Mouse (Mus musculus) limb, embryonic 12.5 days (tissue): ENCODE data around the gene Il22ra1. TPM values are rescaled to one million over a fixed set of nuclear protein-coding genes. Genes with fewer than 3 reads are reported as not detected.

Experiments used
- ATAC-seq: fragments of 200-750 bp; cut with Nextera tagmentation; 2 replicates; pipeline ENCODE4 v1.8.0; 2017; ENCODE audit warnings: low read depth, moderate TSS enrichment; ENCODE audit not compliant: insufficient number of reproducible peaks, insufficient read depth, low FRiP score, low TSS enrichment
- H3K27ac ChIP-seq: fragments of 300-500 bp; sonication (generic); 2 replicates; pipeline ENCODE4 v1.5.1; 2016; ENCODE audit warnings: mild to moderate bottlenecking, moderate library complexity
- H3K27me3 ChIP-seq: fragments of 300-500 bp; sonication (generic); 2 replicates; pipeline ENCODE4 v1.6.1; 2016; ENCODE audit warnings: mild to moderate bottlenecking, moderate library complexity
- H3K36me3 ChIP-seq: fragments of 300-500 bp; sonication (generic); 2 replicates; pipeline ENCODE4 v1.6.1; 2016; ENCODE audit warnings: mild to moderate bottlenecking, moderate library complexity
- H3K4me1 ChIP-seq: fragments of 300-500 bp; sonication (generic); replicated peaks from 2 replicates; pipeline ENCODE4 v1.6.1; 2016
- H3K4me2 ChIP-seq: fragments of 300-500 bp; sonication (generic); 2 replicates; pipeline ENCODE4 v1.6.1; 2016; ENCODE audit warnings: mild to moderate bottlenecking, moderate library complexity
- H3K4me3 ChIP-seq: fragments of 300-500 bp; sonication (generic); replicated peaks from 2 replicates; pipeline ENCODE4 v1.5.1; 2016; ENCODE audit warnings: mild to moderate bottlenecking
- H3K9ac ChIP-seq: fragments of 300-500 bp; sonication (generic); replicated peaks from 2 replicates; pipeline ENCODE4 v1.6.1; 2016; ENCODE audit warnings: mild to moderate bottlenecking, moderate library complexity
- H3K9me3 ChIP-seq: fragments of 300-500 bp; sonication (generic); 2 replicates; pipeline ENCODE4 v1.6.1; 2016; ENCODE audit warnings: mild to moderate bottlenecking, moderate library complexity
- WGBS: fragments of 180-500 bp; shearing (Covaris S2); methylation state at CpG from one replicate; pipeline ENCODE4 v1.1.7; 2016; 5-methylcytosine and 5-hydroxymethylcytosine counted together
- polyA plus RNA-seq: library from polyadenylated mRNA; unstranded; fragments of >200 nt; fragmentation: Nextera tagmentation; extraction: Ambion mirVana; gene quantifications from 2 replicates; pipeline ENCODE4 v1.2.1, GENCODE M21; 2016

Il22ra1 gene
- polyA plus RNA-seq, 1 experiment from 2014 or later: not detected

DNA sequence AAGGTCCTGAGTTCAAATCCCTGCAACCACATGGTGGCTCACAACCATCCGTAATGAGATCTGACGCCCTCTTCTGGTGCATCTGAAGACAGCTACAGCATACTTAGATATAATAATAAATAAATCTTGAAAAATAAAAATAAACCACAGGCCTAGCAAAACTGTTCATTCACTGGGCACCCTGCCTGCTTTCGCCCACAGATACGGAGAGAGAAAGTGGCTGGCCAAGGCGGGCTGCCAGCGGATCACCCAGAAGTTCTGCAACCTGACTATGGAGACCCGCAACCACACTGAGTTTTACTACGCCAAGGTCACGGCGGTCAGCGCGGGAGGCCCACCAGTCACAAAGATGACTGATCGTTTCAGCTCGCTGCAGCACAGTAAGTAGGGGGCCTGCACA is 5.9 kb downstream of the Il22ra1 start:
- Histone ChIP-seq H3K27ac (no peak overlapping the region), H3K27me3 (no peaks in the 10 kb centered on the region), H3K4me3 (no peak overlapping the region), H3K36me3 (no peaks in the 10 kb centered on the region), H3K4me2 (no peak overlapping the region), H3K4me1 (peaks cover 15% of the 10 kb centered on the region), H3K9ac (no peak overlapping the region), H3K9me3 (peaks cover 9% of the 10 kb centered on the region; the same call in 1 of the 2 replicates)
- ATAC-seq: no peak
- 95% methylated on average over 14 of the region's 14 CpGs for WGBS

DNA sequence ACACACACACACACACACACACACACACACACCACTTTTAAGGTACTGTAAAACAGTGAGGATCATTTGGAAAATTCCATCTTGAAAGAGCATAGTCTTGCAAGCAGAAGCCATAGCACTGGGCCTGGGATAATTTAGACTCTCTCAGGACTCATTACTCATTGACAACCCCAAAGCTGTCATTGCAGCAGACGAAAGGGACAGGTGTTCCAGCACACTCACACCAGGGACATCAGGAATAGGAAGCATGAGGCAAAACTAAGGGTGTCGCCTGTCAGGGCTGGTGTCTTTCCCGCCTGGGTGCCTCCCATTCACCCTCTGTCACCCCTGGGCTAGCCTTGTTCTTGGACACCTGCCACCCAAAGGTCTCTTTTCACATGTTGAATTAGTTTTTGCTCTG is 8.9 kb downstream of the Il22ra1 start:
- H3K9ac ChIP-seq: no peak overlapping the region
- H3K4me2 ChIP-seq: no peak overlapping the region
- H3K4me3 ChIP-seq: no peak overlapping the region
- H3K36me3 ChIP-seq: no peaks in the 10 kb centered on the region
- no peak overlapping the region for H3K27ac ChIP-seq
- H3K9me3 ChIP-seq: peaks cover 9% of the 10 kb centered on the region; the same call in 1 of the 2 replicates
- H3K27me3 ChIP-seq: no peaks in the 10 kb centered on the region
- peaks cover 25% of the 10 kb centered on the region for H3K4me1 ChIP-seq
- WGBS: 67% methylated on average over 3 of the region's 3 CpGs
- ATAC-seq: no peak

DNA sequence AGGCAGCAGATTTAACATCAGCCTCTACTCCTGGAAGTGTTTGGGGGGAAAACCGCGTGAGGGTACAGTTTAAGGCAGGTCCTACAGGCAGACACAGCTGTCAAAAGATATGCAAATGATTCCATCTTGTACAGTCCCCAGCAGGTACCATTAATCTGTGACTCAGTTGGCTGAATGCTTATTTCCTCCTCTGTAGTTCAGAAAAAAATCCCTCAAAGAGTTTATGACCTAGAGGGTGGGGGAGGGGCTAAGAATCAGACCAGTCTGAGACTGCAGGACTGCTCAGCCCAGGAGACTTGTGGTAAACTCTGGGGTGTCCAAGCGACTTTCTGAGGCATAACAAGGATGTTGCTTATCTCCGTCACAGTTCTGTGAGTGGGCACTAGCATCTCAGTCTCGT is 10.3 kb downstream of the Il22ra1 start:
- Histone ChIP-seq H3K36me3 (no peaks in the 10 kb centered on the region), H3K9ac (no peak overlapping the region), H3K27ac (no peak overlapping the region), H3K4me1 (peaks cover 25% of the 10 kb centered on the region), H3K9me3 (peaks cover 9% of the 10 kb centered on the region; the same call in 1 of the 2 replicates), H3K4me2 (no peak overlapping the region), H3K4me3 (no peak overlapping the region), H3K27me3 (no peaks in the 10 kb centered on the region)
- 39% methylated on average over 5 of the region's 5 CpGs for WGBS
- no peak for ATAC-seq

DNA sequence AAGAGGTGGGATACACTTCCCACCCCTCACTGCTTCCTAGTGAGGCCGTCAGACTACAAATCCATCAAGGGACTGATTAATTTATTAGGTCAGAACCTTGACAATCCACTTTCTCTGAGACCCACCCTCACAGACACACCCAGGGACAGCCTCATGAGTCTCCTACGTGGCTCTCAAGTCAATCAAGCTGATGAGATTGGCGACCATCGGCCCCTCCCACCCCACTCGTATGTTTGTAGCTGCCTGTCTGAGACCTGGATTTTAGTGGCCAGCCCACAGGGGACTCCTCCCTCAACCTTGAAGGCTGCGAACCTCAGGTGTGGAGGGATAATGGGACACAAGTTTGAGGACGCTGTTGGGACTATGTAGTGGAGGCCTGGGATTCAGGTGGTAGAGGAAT is 11.2 kb downstream of the Il22ra1 start:
- no peak overlapping the region for H3K4me3 ChIP-seq
- H3K9me3 ChIP-seq: peaks cover 7% of the 10 kb centered on the region; the same call in 1 of the 2 replicates
- H3K4me1 ChIP-seq: peaks cover 27% of the 10 kb centered on the region
- no peaks in the 10 kb centered on the region for H3K27me3 ChIP-seq
- H3K27ac ChIP-seq: no peak overlapping the region
- no peak overlapping the region for H3K4me2 ChIP-seq
- no peaks in the 10 kb centered on the region for H3K36me3 ChIP-seq
- no peak overlapping the region for H3K9ac ChIP-seq
- WGBS: 51% methylated on average over 7 of the region's 7 CpGs
- no peak for ATAC-seq

DNA sequence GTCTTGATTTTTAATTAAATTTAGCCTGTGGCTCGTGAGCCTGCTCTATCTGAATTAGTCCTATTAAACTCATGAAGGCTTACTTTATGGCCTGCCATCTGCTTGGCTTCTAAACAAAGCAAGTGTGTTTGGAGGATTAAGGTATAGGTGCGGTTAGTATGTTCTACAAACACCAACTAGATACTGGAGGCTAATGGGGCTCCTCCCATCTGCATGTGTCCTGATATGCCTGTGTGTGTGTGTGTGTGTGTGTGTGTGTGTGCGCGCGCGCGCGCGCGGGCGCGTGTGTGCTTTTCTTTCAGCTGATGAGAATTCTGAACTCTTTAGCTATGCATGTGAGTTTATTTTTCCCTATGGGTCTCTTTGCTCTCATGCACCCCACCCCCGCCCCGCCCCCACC is 11.7 kb downstream of the Il22ra1 start:
- Histone ChIP-seq H3K4me2 (no peak overlapping the region), H3K4me1 (peaks cover 27% of the 10 kb centered on the region), H3K36me3 (no peaks in the 10 kb centered on the region), H3K27ac (no peak overlapping the region), H3K27me3 (no peaks in the 10 kb centered on the region), H3K9ac (no peak overlapping the region), H3K9me3 (0 out of 2 replicates have a peak, but pooled peaks cover 2% of the 10 kb centered on the region), H3K4me3 (no peak overlapping the region)
- ATAC-seq: no peak
- 88% methylated on average over 14 of the region's 14 CpGs for WGBS

DNA sequence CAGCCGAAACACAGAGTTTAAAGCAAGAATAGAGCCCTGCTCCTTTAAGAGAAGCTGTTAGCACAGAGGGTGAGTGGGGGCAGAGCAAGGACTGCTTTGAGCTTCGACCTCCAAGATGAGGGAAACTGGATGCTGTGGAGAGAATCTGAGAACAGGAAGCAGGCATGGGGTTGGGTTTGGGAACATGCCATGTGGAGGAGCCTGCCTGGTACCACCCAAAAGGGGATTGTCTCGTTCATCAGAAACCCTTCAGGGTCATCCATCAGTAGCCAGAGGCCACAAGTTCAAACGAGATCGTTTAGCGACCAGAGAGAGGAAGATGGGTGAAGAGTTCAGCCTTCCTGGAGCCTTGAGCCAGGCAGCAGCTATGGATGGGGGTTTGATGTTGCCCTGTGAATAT is 15.5 kb downstream of the Il22ra1 start:
- Histone ChIP-seq H3K9me3 (no peaks in the 10 kb centered on the region), H3K9ac (no peak overlapping the region), H3K4me1 (peaks cover 16% of the 10 kb centered on the region), H3K27ac (no peak overlapping the region), H3K4me3 (no peak overlapping the region), H3K27me3 (no peaks in the 10 kb centered on the region), H3K4me2 (no peak overlapping the region), H3K36me3 (no peaks in the 10 kb centered on the region)
- WGBS: 12% methylated on average over 6 of the region's 6 CpGs
- ATAC-seq: no peak

DNA sequence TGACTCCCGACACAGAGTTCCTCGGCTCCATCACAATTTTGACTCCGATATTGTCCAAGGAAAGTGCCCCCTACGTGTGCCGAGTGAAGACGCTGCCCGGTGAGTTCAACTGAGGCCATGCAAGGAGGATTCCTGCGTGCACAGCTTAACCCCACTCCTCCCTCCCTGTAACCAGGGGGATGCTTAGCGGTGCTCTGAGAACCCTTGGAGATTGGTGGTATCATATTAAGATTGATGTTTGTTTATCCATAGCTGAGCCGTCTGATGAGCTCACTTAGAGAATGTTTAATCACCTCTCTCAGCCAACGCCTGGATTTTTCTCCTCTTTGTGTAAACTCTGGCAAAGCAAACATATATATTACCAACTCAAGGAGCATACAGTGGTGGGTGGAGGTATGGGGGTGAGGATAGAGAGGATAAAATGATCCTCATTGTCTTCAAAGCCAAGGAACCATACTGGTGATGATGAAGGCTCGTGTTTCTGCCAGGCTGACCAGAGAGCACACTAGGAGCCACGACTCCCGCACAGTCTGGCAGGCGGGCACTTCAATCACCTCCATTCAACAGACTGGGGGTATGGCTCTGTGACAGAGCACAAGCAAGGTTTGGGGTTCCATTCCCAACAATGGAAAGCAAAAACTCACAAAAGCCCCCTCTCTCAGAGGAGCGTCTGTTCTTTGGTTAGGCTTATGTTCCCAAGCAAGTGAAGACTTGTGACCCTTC is 16.9 kb downstream of the Il22ra1 start:
- no peak for ATAC-seq
- no peaks in the 10 kb centered on the region for H3K27me3 ChIP-seq
- no peak overlapping the region for H3K4me2 ChIP-seq

DNA sequence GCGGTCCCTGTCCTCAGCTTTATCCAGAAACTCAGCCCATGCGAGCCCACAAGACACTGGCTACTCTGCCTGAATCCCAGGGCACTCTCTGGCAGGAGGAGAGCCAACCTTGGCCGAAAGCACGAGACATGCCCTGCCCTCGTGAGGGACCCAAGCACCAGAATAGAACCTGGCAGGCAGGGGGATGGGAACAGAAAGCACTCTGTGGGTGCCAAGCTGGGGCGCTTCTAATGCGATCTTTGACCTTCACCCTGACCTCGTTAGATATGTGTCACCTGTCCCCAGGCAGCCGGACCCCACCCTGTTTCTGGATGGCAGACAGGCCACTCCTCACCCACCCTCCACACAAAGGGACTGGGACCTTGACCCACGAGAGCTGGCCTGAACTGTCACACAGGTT is 17.6 kb downstream of the Il22ra1 start:
- no peak overlapping the region for H3K9ac ChIP-seq
- WGBS: 76% methylated on average over 10 of the region's 10 CpGs

More for the DNA sequence above, 16.9 kb downstream of the Il22ra1 start:
- no peaks in the 10 kb centered on the region for H3K9me3 ChIP-seq
- H3K4me3 ChIP-seq: no peak overlapping the region
- H3K36me3 ChIP-seq: no peaks in the 10 kb centered on the region
- H3K9ac ChIP-seq: no peak overlapping the region
- 62% methylated on average over 16 of the region's 16 CpGs for WGBS
- H3K4me1 ChIP-seq: peaks cover 4% of the 10 kb centered on the region
- H3K27ac ChIP-seq: no peak overlapping the region

DNA sequence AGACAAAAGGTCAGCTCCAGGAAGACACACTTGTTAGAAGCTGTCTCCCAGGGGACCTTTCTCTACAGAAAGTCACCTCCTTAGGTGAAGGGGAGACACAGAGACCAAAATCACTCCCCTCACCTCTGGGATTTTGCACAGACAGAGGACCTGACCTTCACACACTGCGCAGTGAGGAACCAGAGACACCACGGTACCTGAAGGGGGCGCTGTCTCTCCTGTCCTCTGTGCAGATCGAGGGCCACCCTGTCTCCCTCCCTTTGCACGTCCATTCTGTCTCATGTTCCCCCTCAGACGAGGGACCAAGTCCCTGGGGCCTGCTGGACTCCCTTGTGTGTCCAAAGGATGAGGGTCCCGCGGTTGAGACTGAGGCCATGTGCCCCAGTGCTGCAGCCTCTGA is 22.9 kb downstream of the Il22ra1 start:
- no peak overlapping the region for H3K27ac ChIP-seq
- H3K36me3 ChIP-seq: no peaks in the 10 kb centered on the region
- H3K4me1 ChIP-seq: no peaks in the 10 kb centered on the region
- no peaks in the 10 kb centered on the region for H3K27me3 ChIP-seq
- no peak overlapping the region for H3K4me2 ChIP-seq
- ATAC-seq: no peak
- H3K9ac ChIP-seq: no peak overlapping the region
- no peak overlapping the region for H3K4me3 ChIP-seq
- H3K9me3 ChIP-seq: peaks cover 14% of the 10 kb centered on the region
- 81% methylated on average over 8 of the region's 8 CpGs for WGBS

More for the DNA sequence above, 17.6 kb downstream of the Il22ra1 start:
- Histone ChIP-seq H3K4me3 (no peak overlapping the region), H3K4me1 (peaks cover 2% of the 10 kb centered on the region; the same call in 1 of the 2 replicates), H3K27ac (no peak overlapping the region), H3K4me2 (no peak overlapping the region), H3K9me3 (no peaks in the 10 kb centered on the region), H3K36me3 (no peaks in the 10 kb centered on the region), H3K27me3 (no peaks in the 10 kb centered on the region)
- ATAC-seq: no peak

DNA sequence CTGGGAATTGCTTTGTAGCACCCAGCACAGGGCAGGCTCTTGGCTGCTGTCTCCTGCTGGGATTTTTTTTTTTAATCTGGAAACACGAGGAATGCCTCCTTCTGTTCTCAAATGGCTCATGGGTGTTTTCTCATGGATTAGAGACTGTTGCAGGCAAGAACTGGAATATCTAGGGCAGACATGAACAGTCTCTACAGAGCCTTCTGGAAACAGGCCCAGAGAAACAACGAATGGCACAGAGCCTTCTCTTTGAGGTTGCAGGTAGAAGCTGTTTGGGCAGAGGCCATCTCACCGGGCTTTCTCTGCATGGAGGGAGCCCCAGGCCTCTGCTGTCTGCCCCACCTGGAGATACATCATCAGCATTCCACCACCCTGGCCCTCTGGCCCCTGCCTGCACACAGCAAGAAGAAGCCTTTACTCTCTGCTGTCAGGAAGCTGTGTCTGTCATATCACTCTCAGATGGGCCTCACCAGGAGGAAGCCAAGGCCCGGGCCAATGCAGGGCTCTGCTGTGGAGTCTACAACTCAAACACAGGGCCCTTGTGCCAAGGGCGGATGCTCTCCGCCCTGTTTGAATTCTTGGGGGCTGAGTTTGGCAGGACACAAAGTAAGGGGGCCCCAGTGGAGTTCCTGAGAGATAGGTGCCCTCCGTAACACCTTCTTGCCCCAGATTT is 24.3 kb downstream of the Il22ra1 start:
- peaks cover 14% of the 10 kb centered on the region for H3K9me3 ChIP-seq

DNA sequence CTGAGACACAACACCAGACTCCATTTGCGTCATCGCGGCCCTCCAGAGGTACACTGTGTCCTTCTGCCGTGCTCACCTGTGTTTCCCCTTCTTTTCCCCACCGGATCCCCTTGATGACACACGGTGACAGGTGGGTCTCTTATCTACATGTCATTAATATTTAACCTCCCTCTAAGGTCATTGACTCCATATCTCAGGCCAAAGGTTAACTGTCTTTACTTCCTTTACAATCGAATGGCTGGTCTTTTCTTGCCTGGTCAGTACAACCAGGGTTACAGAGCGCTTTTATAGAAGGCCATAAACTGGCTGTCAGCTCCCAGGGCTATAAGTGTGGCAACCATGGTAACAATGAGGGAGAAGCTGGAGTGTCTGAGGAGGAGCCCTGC is 24.8 kb downstream of the Il22ra1 start:
- no peaks in the 10 kb centered on the region for H3K27me3 ChIP-seq
- H3K4me2 ChIP-seq: no peak overlapping the region
- H3K36me3 ChIP-seq: no peaks in the 10 kb centered on the region
- WGBS: 41% methylated on average over 8 of the region's 8 CpGs
- H3K9ac ChIP-seq: no peak overlapping the region
- no peak overlapping the region for H3K27ac ChIP-seq
- no peaks in the 10 kb centered on the region for H3K4me1 ChIP-seq
- H3K9me3 ChIP-seq: peaks cover 14% of the 10 kb centered on the region
- ATAC-seq: no peak
- H3K4me3 ChIP-seq: no peak overlapping the region

More for the DNA sequence above, 24.3 kb downstream of the Il22ra1 start:
- Histone ChIP-seq H3K9ac (no peak overlapping the region), H3K4me3 (no peak overlapping the region), H3K27me3 (no peaks in the 10 kb centered on the region), H3K27ac (no peak overlapping the region), H3K4me1 (no peaks in the 10 kb centered on the region), H3K4me2 (no peak overlapping the region), H3K36me3 (no peaks in the 10 kb centered on the region)
- WGBS: 69% methylated on average over 7 of the region's 7 CpGs
- no peak for ATAC-seq
